Mouse (Mus musculus): ENCODE measurements at regions not wholly inside any gene's neighbourhood (a gene's known extent, or its start where the extent isn't known, plus 50 kb on each side); places are given as distances from the start of the nearest gene placed in this dataset.

GRCm38 (mm10) chr19:30435054-30435738, 114.3 kb downstream of the Dkk1 start:
- no peak for DNase-seq

GRCm38 (mm10) chr19:30450869-30451542, 98.5 kb downstream of the Dkk1 start:
- no peak for DNase-seq

DNA sequence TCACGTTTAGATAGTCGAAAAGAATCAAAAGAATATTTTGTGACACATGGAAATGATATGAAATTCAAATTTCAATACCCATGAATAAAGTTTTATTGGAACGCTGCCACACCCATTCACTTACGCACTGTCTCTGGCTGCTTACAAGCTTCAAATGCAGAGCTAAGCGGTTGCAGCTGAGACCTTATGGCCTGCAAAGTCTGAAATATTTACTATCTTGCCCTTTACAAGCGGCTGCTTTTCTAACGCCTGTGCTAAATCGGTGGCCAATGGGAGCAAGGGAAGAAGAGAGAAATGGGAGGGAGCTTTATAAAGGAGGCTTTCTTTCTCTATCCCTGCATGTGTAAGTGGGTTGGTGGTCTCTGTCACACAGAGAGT, 97.9 kb downstream of the Dkk1 start:
- peak; percentile 11 for DNase-seq

DNA sequence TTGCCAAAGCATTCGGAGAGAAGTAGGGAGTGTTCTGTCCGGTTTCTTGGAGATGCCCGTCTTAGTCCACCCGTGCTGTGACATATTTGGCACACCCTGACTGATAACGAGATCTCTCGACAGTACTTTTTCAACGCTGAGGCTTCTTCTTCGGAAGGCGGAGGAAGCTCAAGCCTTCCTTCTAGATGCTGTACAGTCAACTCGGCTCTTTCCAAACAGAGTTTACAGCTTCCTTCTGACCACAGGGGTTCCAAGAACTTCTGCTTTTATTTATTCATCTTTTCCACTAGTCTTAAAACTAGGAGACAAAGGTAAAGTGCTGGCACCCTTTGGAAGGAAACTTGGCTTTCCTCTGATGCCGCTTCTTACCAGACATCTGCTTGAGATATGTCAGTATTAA, 96.8 kb downstream of the Dkk1 start:
- DNase-seq = no peak

DNA sequence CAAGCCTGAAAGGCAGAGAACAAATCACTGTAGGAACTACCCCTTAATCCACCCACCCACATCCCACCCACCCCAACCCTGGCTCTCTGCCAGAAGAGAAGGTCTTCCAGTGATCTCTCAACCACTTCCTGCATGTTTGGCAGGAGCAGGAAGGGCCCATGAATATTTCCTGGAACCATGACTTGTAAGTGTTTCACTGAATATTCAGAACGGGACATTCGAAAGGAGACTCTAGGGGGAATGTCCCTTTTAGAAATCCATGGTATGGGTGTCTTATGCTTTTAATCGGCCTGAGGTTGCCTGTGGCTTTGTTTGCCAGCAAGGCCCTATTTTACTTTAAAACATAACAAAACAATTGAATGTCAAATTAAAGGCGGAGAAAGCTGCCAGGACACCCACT, 66.0 kb downstream of the Dkk1 start:
- DNase-seq = no peak

GRCm38 (mm10) chr19:30489786-30490185, 59.7 kb downstream of the Dkk1 start:
- no peak for DNase-seq

GRCm38 (mm10) chr19:30490916-30491315, 58.5 kb downstream of the Dkk1 start:
- DNase-seq = no peak
